Mouse (Mus musculus): ENCODE measurements around the gene Cacng7.

The Cacng7 gene

DNA sequence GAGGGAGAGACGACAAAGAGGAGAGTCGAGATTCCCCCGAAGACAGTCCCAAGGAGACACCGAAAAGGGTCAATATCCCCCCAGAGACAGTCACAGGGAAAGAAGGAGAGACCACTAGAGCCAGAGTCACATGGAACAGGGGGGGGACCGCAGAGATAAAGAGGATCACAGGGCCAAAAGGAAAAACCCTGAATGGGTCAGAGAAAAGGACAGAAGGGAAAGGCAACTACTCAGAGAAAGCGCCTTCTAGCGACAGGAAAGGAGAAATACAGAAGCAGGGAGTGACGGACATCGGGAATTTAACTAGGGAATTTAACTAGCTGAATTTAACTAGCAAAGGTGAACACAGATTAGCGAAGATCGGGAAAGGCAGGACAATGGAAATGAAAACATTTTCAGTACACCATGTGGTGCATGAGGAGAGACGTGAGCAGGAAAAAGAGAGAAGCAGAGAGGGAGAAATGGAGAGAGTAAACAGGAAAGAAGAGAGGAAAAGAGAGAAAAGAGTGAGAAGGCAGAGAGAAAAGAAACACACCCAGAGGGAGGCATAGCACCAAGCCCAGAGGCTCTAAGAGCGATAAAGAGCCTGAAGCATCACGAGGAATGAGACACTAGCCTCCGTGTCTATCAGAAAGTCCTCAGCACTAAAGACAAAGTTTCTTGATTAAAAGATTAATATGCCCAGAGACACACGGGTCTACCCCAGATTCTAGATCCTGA lies 30.0 kb upstream of the Cacng7 start:
- no peak for DNase-seq

DNA sequence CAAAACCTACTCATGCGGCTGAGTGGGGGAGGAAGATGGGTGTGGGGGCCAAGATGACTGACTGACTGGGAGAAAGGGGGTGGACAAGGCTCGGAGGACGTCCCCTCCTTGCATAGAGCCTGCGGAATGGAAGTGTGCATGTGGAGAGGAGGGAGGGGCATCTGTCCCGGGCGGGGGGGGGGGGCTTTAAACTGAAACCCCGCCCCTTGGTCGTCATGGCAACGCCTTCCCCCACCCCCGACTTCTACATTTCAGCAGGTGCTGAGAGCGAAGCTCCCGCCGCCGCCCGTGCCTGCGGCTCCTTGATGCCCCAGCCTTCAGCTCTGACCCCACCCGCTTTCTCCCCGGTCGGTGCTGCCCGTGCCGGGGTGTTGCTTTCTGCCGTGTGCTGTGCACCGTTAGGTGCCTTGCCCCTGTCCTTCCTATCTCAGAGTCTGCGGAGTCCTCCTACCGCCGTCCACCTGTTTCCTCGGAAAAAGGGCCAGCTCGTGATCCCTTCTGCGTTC lies 29.4 kb upstream of the Cacng7 start:
- DNase-seq: peak; percentile 14

DNA sequence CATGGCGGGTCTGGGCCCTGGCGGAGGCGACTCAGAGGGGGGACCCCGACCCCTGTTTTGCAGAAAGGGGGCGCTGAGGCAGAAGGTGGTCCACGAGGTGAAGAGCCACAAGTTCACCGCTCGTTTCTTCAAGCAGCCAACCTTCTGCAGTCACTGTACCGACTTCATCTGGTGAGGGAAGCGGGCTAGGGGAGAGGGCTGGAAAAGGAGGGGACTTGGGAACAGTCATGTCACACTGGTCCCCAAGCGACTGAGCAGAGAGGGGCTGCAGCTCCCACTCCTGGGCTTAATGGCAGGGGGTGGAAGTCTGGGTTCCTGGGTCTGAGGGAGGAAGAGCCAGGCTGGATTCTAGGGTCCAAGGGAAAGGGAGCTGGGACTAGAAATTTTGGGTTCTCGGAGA lies 29.0 kb upstream of the Cacng7 start:
- DNase-seq: no peak

DNA sequence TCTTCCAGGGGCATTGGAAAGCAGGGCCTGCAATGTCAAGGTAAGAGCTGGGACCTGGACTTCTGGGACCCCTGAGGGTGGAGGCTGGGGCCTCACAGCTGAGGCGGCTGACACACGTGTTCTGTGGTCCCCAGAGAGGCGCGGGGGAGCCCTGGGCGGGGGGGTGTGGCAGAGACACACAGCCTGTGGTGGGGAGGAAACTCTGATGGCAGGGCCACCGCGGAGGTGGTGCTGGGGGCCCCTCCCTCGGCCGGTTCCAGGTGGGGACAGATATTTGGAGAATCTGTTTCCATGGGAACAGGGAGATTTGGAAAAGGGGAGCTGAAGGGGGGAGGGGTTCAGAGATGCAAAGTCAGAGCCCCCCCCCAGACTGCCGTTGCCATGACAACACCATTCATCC lies 28.5 kb upstream of the Cacng7 start:
- DNase-seq: no peak

DNA sequence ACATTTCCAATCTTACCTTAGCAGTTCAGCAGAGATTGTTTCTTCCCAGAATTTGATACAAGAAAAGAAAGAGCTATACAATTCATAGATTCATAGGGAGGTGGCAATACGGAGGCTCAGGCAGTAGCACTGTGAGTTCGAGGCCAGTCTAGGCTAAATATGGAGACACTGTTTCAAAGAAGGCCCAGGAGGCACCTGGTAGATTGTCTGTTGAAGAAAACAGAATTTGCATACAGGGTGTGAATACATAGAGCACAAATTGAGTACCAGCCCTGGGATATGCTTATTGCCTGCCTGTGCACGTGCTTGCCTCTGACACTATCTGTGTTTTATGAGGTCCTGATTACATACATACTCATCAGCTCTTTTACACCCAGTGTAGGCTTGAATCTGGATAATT lies 26.4 kb upstream of the Cacng7 start:
- no peak for DNase-seq

DNA sequence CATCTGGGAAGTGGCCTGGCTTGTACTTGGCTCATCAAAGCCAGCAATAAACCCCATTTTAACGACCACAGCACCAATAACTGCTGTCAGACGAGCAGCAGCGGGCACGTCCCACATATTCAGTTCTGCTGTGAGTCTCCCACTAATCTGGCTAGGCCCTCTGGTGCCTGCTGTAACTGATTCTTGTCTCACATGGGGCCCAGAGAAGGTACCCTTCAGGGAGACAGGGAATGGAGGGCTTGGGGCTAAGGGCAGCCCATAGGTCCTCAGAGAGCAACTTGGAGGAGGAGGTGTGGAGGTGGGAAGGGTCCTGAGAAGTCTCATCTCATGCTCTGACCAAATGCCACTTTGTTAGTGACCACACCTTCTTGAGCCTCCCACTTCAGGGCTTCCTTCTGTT lies 24.1 kb upstream of the Cacng7 start:
- DNase-seq: no peak

DNA sequence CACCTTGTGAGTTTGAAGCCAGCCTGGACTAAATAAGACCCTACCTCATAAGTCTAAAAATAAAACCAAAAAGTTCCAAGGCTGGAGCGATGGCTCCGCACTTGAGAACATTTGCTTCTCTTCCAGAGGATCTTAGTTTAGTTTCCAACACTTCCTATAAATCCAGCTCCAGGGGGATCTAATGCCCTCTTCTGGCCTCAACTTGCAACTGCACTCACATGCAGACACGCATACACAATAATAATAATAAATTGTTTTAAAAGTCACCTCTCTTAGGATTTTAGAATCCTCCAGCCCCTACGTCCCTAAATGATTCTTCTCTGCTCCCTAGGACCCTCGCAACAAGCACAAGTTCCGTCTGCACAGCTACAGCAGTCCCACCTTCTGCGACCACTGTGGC lies 22.5 kb upstream of the Cacng7 start:
- no peak for DNase-seq

DNA sequence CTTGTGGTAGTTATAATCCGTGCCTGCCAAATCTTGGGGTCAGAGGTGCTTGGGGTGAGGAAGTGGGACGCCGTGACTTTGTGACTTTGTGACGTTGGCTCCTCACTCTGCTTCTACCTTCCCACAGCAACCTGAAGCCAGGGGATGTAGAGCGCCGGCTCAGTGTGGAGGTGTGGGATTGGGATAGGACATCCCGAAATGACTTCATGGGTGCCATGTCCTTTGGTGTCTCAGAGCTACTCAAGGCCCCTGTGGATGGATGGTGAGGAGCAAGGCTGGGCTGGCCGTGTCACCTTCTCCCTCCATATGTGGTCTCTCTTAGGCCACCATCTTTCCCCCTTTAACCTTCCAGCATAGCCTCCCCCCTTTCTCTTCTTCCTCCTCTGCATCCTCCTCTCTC lies 19.2 kb upstream of the Cacng7 start:
- no peak for DNase-seq

DNA sequence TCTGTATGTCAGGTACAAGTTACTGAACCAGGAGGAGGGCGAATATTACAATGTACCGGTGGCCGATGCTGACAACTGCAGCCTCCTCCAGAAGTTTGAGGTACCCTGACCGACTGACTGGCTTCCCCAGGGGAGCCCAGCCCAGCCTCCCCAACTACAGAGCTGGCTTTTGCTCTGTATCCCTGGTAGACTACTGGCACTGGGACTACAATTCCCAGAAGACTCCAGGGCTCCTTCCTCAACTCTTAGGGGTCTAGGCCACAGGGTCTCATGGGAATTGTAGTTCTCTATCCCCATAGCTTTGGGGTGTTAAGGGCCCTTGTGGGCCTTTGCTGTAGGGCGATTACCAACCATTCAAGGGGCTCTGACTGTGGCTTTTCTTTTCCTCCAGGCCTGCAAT lies 18.6 kb upstream of the Cacng7 start:
- DNase-seq: no peak

DNA sequence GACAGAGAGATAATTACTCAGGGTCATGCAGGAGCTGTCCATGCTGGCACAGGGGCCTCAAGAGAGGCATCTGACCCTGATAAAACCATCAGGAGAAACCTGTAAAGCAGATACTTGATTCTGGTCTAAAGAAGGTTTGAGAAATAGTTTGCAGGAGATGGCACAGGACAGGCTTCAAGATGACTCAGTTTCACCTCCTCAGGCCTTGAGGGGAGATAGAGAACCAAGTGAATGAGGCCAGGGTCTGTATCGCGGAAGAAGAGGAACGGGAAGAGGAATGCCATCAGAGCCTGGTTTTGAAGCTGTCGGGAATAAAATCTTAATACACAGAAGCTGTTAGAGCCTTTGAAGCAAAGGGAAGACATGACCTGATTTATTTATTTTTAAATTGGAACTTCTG lies 15.1 kb upstream of the Cacng7 start:
- no peak for DNase-seq

DNA sequence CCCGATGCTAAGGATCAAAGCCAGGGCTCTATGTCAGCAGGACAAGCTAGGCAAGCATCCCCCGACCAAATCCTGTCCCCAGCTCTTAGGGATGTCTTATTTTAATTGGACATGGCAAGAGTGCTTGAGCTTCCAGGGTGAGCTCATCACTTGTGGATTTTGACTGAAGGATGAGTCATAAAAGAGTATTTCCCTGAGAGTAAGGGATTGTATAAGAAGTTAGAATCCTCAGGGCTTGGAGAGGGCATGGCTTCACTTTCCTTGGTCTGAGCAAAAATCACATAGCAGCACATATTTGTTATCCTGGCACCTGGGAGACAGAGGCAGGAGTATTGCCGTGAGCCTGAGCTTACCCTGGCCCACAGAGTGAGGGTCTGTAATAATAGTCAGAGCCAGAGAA lies 11.9 kb upstream of the Cacng7 start:
- no peak for DNase-seq

DNA sequence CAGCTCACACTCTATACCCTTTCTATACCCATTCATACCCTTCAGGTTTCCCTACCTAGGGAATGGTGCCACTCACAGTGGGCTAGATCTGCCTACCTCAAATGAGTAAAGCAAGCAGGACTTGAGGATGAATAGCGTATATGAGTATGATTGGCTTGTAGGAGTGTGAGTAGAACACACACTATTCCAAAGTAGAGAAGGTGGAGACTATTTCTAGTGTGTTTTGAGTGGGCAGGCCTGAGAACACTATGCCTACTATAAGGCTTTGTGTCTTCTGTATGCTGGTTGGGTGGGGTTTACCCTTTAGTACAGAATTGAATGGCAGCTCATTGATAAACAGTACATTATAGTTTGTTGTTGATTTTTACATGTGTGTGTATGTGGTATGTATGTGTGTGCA lies 8.9 kb upstream of the Cacng7 start:
- DNase-seq: no peak

DNA sequence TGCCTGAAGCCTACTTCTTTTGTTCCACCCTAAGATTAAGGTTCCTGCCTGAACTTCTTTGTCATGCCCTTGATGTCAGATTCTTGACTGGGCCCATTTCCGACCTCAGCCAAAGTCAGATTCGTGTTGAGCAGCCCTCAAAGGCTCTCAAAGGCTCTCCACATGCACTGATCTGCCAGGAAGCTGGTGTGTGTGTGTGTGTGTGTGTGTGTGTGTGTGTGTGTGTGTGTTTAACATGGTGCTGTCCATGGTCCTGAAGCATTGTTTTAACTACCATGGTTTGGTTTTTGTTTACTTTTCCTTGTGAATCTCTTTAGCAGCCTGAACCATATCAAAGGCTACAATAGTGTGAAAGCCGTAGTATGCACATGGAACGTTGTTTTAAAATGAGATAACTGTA lies 4.8 kb upstream of the Cacng7 start:
- DNase-seq: no peak

DNA sequence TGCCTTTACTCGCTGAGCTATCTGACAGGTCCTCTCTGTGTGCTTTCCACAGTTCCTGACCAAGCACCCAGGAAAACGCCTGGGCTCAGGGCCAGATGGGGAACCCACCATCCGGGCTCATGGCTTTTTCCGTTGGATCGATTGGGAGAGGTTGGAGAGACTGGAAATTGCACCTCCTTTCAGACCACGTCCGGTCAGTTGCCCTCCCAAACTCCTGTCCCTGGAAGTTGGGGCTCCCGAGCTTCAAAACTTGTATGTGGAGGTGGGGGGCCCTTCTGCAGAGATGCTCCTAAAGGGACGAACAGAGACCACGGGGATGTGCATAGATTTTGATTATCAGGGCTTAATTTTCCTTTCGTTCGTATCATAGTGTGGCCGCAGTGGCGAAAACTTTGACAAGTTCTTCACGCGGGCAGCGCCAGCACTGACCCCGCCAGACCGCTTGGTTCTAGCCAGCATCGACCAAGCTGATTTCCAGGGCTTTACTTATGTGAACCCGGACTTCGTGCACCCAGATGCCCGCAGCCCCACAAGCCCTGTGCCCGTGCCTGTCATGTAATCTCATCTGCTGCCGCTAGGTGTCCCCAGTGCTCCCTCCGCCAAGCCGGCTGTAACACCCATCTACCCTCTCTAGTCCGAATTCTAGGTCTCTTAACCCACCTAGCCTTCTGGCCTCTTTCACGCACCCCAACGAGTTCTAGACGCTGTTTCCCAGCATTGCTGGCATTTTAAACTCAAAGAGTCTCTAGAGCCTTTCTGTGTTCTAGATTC lies 2.8 kb upstream of the Cacng7 start:
- peak; percentile 62 for DNase-seq

DNA sequence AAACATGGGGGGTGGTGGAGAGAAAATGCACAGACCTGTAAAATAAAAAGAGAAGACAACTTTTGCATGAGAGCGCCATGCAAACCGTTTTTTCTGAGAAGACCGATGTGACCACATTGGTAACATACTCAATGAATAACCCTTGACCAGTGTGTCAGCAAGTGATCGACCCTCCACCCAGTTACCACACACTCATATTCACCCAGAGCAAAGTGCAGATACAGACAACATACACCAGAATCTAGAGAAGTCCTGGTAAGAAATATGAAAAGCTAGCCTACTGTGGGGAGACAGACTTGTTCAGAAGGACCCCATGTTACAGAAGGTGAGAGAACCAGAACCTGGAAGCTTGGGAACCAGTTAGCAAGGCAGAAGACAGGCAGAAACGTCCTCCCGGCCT lies 1.6 kb upstream of the Cacng7 start:
- DNase-seq: no peak

DNA sequence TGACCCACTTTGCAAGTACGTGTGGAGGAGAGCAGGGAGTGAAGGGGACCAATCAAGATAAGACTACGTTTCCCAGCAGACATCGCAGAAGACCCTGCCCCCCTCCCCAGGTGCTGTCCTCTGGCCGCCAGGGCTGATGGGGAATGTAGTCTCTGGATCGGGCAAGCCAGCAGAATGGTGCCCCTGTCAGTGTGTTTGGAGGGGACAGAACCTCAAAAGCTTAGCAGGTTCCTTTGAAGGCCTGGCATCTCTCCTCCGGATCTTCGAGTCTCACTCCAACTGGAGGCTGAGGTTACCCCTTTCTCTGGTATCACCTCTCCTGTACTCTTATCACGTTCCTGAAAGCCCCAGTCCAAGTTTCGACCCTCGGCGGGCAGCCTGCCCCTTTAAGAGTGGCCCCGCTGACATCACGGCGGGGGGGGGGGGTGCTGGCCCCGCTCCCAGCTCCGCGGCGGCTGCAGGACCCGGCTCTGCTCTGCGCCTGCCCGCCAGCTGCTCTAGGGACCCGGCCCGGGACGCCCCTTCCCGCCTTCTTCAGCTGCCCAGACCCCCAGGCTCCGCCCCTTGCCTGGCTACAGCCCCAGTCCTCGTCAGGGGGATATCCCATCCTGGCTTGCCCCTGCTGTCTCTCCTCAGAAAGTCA lies 1.1 kb upstream of the Cacng7 start:
- DNase-seq: peak; percentile 62

DNA sequence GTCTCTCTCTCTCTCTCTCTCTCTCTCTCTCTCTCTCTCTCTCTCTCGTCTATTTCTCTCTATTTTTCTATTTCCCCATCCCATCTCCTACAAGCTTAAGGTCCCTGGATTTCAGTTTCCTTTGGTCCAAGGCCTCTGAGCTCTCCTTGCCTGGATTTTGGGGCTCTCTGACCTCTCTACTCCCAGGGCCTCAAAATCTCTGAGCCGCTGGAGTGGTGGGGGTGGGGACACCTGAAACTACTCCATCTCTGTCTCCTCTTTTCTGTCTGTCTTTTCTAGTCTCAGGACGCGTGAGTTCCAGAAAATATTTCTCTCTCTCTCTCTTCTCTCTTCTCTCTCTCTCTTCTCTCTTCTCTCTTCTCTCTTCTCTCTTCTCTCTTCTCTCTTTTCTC lies 535 bp upstream of the Cacng7 start:
- DNase-seq: no peak

DNA sequence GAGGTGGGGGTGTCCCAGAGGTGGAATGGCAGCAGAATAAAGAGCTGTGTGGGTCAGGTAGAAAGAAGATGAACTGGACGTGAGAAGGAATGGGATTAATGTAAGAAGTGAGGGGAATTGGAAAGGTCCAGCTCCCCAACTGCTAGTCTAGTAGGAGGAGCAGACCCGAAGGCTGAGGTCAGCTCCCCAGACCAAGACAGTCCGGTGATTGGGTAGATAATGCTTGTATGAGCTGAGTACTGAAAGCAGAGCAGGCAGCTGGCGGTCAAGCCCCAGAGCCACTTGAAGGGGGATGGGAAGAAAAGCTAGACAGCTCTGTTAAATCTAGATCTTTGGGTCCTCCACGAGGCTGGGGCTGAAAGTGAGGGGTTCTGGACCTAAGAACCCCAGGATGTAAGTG lies 787 bp downstream of the Cacng7 start:
- no peak for DNase-seq

DNA sequence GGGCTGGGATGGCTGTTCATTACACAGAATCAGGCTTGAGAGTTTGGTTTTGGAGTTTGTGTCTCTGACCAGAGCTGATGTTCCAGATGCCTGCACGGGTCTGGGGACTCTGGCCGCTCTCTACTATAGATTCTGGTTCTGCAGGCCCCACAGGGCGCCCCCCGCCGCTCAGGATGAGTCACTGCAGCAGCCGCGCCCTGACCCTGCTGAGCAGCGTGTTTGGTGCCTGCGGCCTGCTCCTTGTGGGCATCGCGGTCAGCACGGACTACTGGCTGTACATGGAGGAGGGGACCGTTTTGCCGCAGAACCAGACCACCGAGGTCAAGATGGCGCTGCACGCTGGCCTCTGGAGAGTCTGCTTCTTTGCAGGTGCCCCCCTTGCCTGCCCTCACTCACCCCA lies 3.7 kb downstream of the Cacng7 start:
- DNase-seq: no peak

DNA sequence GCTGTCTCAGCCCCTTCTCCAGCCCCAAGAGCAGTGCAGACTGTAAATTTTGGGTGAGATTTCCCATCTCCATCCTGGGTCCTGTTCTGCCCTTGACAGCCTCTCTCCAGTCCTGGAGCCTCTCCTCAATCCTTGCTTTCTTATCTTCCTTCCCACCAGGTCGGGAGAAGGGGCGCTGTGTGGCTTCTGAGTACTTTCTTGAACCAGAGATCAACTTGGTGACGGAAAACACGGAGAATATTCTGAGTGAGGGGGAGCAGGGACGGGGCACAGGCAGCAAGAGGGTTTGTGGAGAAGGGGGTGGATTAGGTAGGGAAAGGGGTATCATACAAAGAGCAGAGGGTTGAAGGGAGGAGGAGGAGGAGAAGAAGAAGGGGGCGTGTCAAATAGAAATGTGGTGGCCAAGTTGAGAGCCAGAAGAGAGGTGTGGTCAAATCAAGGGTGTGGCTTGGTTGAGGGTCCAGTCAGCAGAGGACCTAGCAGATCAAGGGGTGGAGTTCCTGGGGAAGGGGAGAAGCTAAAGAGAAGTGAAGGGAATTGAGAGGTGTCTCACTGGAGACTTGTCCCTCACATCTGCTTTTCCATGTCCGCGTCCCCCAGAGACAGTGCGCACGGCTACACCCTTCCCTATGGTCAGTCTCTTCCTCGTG lies 5.7 kb downstream of the Cacng7 start:
- no peak for DNase-seq

DNA sequence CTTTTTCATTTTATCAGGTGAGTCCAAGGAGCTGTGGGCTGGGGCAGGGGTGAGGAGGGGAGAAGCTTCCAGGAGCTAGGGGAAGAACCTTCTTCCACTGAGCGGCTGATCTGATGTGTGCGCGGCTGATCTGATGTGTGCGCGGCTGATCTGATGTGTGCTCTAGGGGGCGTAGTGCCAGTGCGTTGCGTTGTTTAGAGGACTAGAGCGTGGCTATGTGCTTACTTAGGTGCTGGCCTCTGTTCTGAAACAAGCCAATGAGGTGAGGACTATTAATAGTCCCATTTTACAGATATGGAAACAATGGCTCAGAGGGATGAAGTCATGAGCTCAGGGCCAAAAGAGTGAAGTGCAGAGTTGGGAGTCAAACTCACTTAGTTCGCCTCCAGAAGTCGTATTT lies 6.3 kb downstream of the Cacng7 start:
- no peak for DNase-seq

DNA sequence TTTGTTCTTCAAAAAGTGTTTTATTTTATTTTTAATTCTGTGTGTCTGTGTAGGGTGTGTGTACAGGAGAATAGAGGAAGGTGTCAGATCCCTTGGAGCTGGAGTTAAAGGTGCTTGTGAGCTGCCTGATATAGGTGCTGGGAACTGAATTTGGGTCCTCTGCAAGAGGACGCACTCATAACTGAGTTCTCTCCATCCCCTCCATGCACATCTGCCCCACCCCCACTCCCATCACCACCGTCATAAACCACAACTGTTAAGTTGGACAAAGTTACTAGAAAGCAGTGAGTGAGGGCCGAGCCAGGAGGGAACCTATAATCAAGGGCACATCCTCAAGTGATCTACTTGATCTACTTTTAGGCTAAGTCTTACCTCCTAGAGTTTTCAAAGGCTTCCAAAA lies 11.1 kb downstream of the Cacng7 start:
- DNase-seq: no peak

DNA sequence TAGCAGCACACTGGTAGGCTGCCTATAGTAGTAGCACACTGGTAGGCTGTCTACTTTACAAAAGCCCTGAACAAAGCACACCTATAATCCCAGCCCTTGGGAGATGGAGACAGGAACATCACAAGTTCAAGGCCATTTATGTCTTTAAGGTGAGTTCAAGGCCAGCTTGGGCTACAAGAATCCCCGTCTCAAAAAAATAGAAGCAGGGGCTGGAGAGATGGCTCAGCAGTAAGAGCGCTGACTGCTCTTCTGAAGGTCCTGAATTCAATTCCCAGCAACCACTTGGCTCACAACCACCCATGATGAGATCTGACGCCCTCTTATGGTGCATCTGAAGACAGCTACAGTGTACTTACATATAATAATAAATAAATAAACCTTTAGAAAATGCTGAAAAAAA lies 12.5 kb downstream of the Cacng7 start:
- no peak for DNase-seq
